In genomic region chr6:31561948-31562347, GRCm38 (mm10) we compare ENCODE assay signal across 8 mouse cellular contexts. TPM values are rescaled to one million over a fixed set of nuclear protein-coding genes. Genes with fewer than 3 reads are reported as not detected.
A peak's percentile ranks its signal among the peaks of the same experiment; 100 is the strongest.
DNase-seq lines count a peak whose midpoint lies in the region; ATAC-seq and TF ChIP-seq lines count a peak whose summit lies in the region.
"Not testable (repeated sequence)": the region's sequence is repeated elsewhere in the genome, so short reads cannot be mapped to it uniquely, and the experiment has no call there.

No protein-coding gene starts in this region.

- not testable (repeated sequence) for H3K36me3 ChIP-seq in MEL (ENCODE audit: control insufficient read depth in 1 of 2, insufficient read depth in 2 of 2, low read length in 2 of 2); forebrain, embryonic 11.5 days (ENCODE audit: control insufficient read depth, insufficient read depth, low read length); heart, embryonic 12.5 days; hindbrain, embryonic 15.5 days; kidney, embryonic 16.5 days (ENCODE audit: insufficient read depth, low read length); liver, embryonic 14.5 days (replicated peaks; ENCODE audit: control insufficient read depth, insufficient read depth, low read depth); midbrain, embryonic 11.5 days (ENCODE audit: control insufficient read depth, insufficient read depth, low read length); neural tube, embryonic 15.5 days

- DNase-seq in MEL (ENCODE audit: low read depth, low spot score) = peak; percentile 25
- DNase-seq in forebrain, embryonic 11.5 days (ENCODE audit: low spot score); liver, embryonic 14.5 days (ENCODE audit: low read depth in 3 of 3, low spot score in 3 of 3); midbrain, embryonic 11.5 days (ENCODE audit: low spot score, missing footprints): not testable (repeated sequence)

- H3K9ac ChIP-seq in MEL (ENCODE audit: control insufficient read depth, low read depth, low read length, poor library complexity, severe bottlenecking); forebrain, embryonic 11.5 days (ENCODE audit: low read length); neural tube, embryonic 15.5 days (replicated peaks): not testable (repeated sequence)
- H3K9ac ChIP-seq in heart, embryonic 12.5 days = peak overlapping the region; percentile 81
- peak overlapping the region; percentile 60; the same call in 1 of the 2 replicates for H3K9ac ChIP-seq in hindbrain, embryonic 15.5 days
- peak overlapping the region; percentile 76 for H3K9ac ChIP-seq in kidney, embryonic 16.5 days (replicated peaks; ENCODE audit: low read length)
- peak overlapping the region; percentile 72 for H3K9ac ChIP-seq in liver, embryonic 14.5 days (replicated peaks)
- H3K9ac ChIP-seq in midbrain, embryonic 11.5 days (ENCODE audit: low read length) = peak overlapping the region; percentile 80; the same call in 1 of the 2 replicates

- not testable (repeated sequence) for H3K9me3 ChIP-seq in MEL (replicated peaks; ENCODE audit: insufficient read depth, low read length); forebrain, embryonic 11.5 days (ENCODE audit: control insufficient read depth, low read length); heart, embryonic 12.5 days (replicated peaks); hindbrain, embryonic 15.5 days; kidney, embryonic 16.5 days (ENCODE audit: low read length); liver, embryonic 14.5 days (ENCODE audit: control insufficient read depth, low read length); midbrain, embryonic 11.5 days (ENCODE audit: control insufficient read depth, low read length); neural tube, embryonic 15.5 days (replicated peaks)

- not testable (repeated sequence) for ATAC-seq in forebrain, embryonic 11.5 days (replicated peaks; ENCODE audit: low FRiP score); heart, embryonic 12.5 days (ENCODE audit: insufficient number of reproducible peaks, low FRiP score); hindbrain, embryonic 15.5 days (ENCODE audit: low FRiP score, low read depth); kidney, embryonic 16.5 days (ENCODE audit: low FRiP score, low TSS enrichment); liver, embryonic 14.5 days (ENCODE audit: insufficient read depth); midbrain, embryonic 11.5 days (ENCODE audit: low FRiP score); neural tube, embryonic 15.5 days (ENCODE audit: low FRiP score)

- H3K27ac ChIP-seq in MEL (ENCODE audit: control insufficient read depth, low read depth, low read length); forebrain, embryonic 11.5 days (ENCODE audit: low read depth, low read length); heart, embryonic 12.5 days (ENCODE audit: poor library complexity, severe bottlenecking); hindbrain, embryonic 15.5 days (replicated peaks); liver, embryonic 14.5 days; midbrain, embryonic 11.5 days (ENCODE audit: low read depth, low read length); neural tube, embryonic 15.5 days (replicated peaks): not testable (repeated sequence)
- H3K27ac ChIP-seq in kidney, embryonic 16.5 days (ENCODE audit: low read length) = 0 out of 2 replicates have a peak overlapping the region, but pooled peaks have one; percentile 41

- not testable (repeated sequence) for TF ChIP-seq POLR2A in MEL (IDR thresholded peaks at IDR 0.05; ENCODE audit: control insufficient read depth in 1 of 2, insufficient read depth in 1 of 2, low read depth in 1 of 2, low read length in 2 of 2, poor library complexity in 1 of 2)

- TF ChIP-seq EP300 in MEL (IDR thresholded peaks at IDR 0.05; ENCODE audit: low read depth in 1 of 2, low read length in 2 of 2); liver, embryonic 14.5 days (IDR thresholded peaks at IDR 0.05; ENCODE audit: low read depth): not testable (repeated sequence)

- peaks cover 0 to 10% of the 10 kb centered on the region in 2 experiments; a peak in 2 of 4 replicates for H3K4me1 ChIP-seq in MEL (ENCODE audit: control insufficient read depth in 1 of 2, insufficient read depth in 2 of 2, low read length in 2 of 2)
- peaks cover 16% of the 10 kb centered on the region; the same call in 1 of the 2 replicates for H3K4me1 ChIP-seq in forebrain, embryonic 11.5 days (replicated peaks; ENCODE audit: control insufficient read depth, insufficient read depth, low read length)
- H3K4me1 ChIP-seq in heart, embryonic 12.5 days (replicated peaks) = peaks cover 34% of the 10 kb centered on the region
- peaks cover 49% of the 10 kb centered on the region for H3K4me1 ChIP-seq in hindbrain, embryonic 15.5 days (replicated peaks)
- H3K4me1 ChIP-seq in kidney, embryonic 16.5 days (ENCODE audit: insufficient read depth, low read length) = peaks cover 14% of the 10 kb centered on the region; the same call in 1 of the 2 replicates
- H3K4me1 ChIP-seq in liver, embryonic 14.5 days (replicated peaks; ENCODE audit: control insufficient read depth in 2 of 2, insufficient read depth in 2 of 2, low read length in 1 of 2) = peaks cover 10 to 35% of the 10 kb centered on the region in 2 experiments
- peaks cover 29% of the 10 kb centered on the region for H3K4me1 ChIP-seq in midbrain, embryonic 11.5 days (ENCODE audit: control insufficient read depth, insufficient read depth, low read length)
- peaks cover 47% of the 10 kb centered on the region for H3K4me1 ChIP-seq in neural tube, embryonic 15.5 days

- H3K79me2 ChIP-seq in MEL (ENCODE audit: control insufficient read depth, insufficient read depth, low read length, poor library complexity) = peaks cover 13% of the 10 kb centered on the region

- not testable (repeated sequence) for H3K27me3 ChIP-seq in MEL (ENCODE audit: control insufficient read depth in 1 of 2, insufficient read depth in 2 of 2, low read length in 2 of 2); forebrain, embryonic 11.5 days (ENCODE audit: control insufficient read depth, insufficient read depth, low read length); heart, embryonic 12.5 days (replicated peaks); hindbrain, embryonic 15.5 days; liver, embryonic 14.5 days (ENCODE audit: control insufficient read depth, insufficient read depth, low read length); midbrain, embryonic 11.5 days (ENCODE audit: control insufficient read depth, insufficient read depth, low read length); neural tube, embryonic 15.5 days (replicated peaks)
- H3K27me3 ChIP-seq in kidney, embryonic 16.5 days (ENCODE audit: insufficient read depth, low read length) = peaks cover 77% of the 10 kb centered on the region

- TF ChIP-seq CTCF in MEL (IDR thresholded peaks at IDR 0.05 in 2 of 3, conservative IDR thresholded peaks at IDR 0.05 in 1 of 3; ENCODE audit: control insufficient read depth in 1 of 3, insufficient read depth in 1 of 3, low read depth in 2 of 3, low read length in 3 of 3, poor library complexity in 1 of 3, severe bottlenecking in 1 of 3); liver, embryonic 14.5 days (IDR thresholded peaks at IDR 0.05; ENCODE audit: low read depth): not testable (repeated sequence)

- peak overlapping the region; percentile 90; the same call in 1 of the 2 replicates for H3K4me2 ChIP-seq in forebrain, embryonic 11.5 days (ENCODE audit: low read depth, low read length, severe bottlenecking)
- H3K4me2 ChIP-seq in heart, embryonic 12.5 days = peak overlapping the region; percentile 97
- peak overlapping the region; percentile 73 for H3K4me2 ChIP-seq in hindbrain, embryonic 15.5 days
- peak overlapping the region; percentile 92 for H3K4me2 ChIP-seq in kidney, embryonic 16.5 days (replicated peaks; ENCODE audit: low read depth, low read length)
- peak overlapping the region; percentile 98 for H3K4me2 ChIP-seq in liver, embryonic 14.5 days (ENCODE audit: low read depth)
- H3K4me2 ChIP-seq in midbrain, embryonic 11.5 days = peak overlapping the region; percentile 94
- peak overlapping the region; percentile 96 for H3K4me2 ChIP-seq in neural tube, embryonic 15.5 days

- WGBS in forebrain, embryonic 11.5 days = 53% methylated on average over 3 of the region's 3 CpGs
- 40% methylated on average over 3 of the region's 3 CpGs for WGBS in heart, embryonic 12.5 days
- 49% methylated on average over 3 of the region's 3 CpGs for WGBS in hindbrain, embryonic 15.5 days
- WGBS in kidney, embryonic 16.5 days = 50% methylated on average over 3 of the region's 3 CpGs
- WGBS in liver, embryonic 14.5 days (ENCODE audit: insufficient replicate concordance) = 49% methylated on average over 3 of the region's 3 CpGs
- 40% methylated on average over 3 of the region's 3 CpGs for WGBS in midbrain, embryonic 11.5 days
- 67% methylated on average over 3 of the region's 3 CpGs for WGBS in neural tube, embryonic 15.5 days

- not testable (repeated sequence) for TF ChIP-seq RAD21 in MEL (IDR thresholded peaks at IDR 0.05; ENCODE audit: low read depth, low read length)

- not testable (repeated sequence) for H3K4me3 ChIP-seq in MEL (ENCODE audit: control insufficient read depth in 1 of 2, insufficient read depth in 1 of 2, low read depth in 2 of 2, low read length in 2 of 2)
- peak overlapping the region; percentile 69 for H3K4me3 ChIP-seq in forebrain, embryonic 11.5 days (ENCODE audit: low read depth, low read length)
- peak overlapping the region; percentile 60 for H3K4me3 ChIP-seq in heart, embryonic 12.5 days
- H3K4me3 ChIP-seq in hindbrain, embryonic 15.5 days = peak overlapping the region; percentile 57
- H3K4me3 ChIP-seq in kidney, embryonic 16.5 days (ENCODE audit: low read length) = peak overlapping the region; percentile 69
- peak overlapping the region; percentile 65 to 77 for H3K4me3 ChIP-seq in liver, embryonic 14.5 days (ENCODE audit: insufficient read depth in 1 of 2, low read depth in 2 of 2, low read length in 2 of 2)
- peak overlapping the region; percentile 70 for H3K4me3 ChIP-seq in midbrain, embryonic 11.5 days (ENCODE audit: low read depth, low read length)
- peak overlapping the region; percentile 83 for H3K4me3 ChIP-seq in neural tube, embryonic 15.5 days (replicated peaks)

RNA-seq across cellular contexts. Expression of gene Podxl, which starts 1.8 kb away (rescaled TPM):
- total RNA-seq in MEL (2012; rRNA removed) = 14.2 and 19.1 TPM in 2 replicates
- 10 to 100 TPM in 1 of 2 experiments, not detected in 1; 40.8 TPM for polyA plus RNA-seq in MEL (2012; ENCODE audit: insufficient read depth in 1 of 2, insufficient read length in 2 of 2, low read depth in 1 of 2, low replicate concordance in 2 of 2, missing spikeins in 1 of 2)
- 11.7 and 13.7 TPM in 2 replicates for polyA plus RNA-seq in forebrain, embryonic 11.5 days (2014; fragmentation: Nextera tagmentation; extraction: Ambion mirVana)
- polyA plus RNA-seq in heart, embryonic 12.5 days (2016; fragmentation: Nextera tagmentation; extraction: Ambion mirVana) = 27.9 and 29.2 TPM in 2 replicates
- polyA plus RNA-seq in hindbrain, embryonic 15.5 days (2015; fragmentation: Nextera tagmentation; extraction: Ambion mirVana) = 9.8 and 13.4 TPM in 2 replicates
- 76.8 and 80.4 TPM in 2 replicates for polyA plus RNA-seq in kidney, embryonic 16.5 days (2015; fragmentation: Nextera tagmentation; extraction: Ambion mirVana)
- 8.1 and 8.2 TPM in 2 replicates for polyA plus RNA-seq in liver, embryonic 14.5 days (2012; rRNA removed)
- polyA plus RNA-seq in liver, embryonic 14.5 days (2014; fragmentation: Nextera tagmentation; extraction: Ambion mirVana) = 5.0 and 6.0 TPM in 2 replicates
- polyA plus RNA-seq in midbrain, embryonic 11.5 days (2014; fragmentation: Nextera tagmentation; extraction: Ambion mirVana) = 10.8 and 13.2 TPM in 2 replicates
- polyA plus RNA-seq in neural tube, embryonic 15.5 days (2015; fragmentation: Nextera tagmentation; extraction: Ambion mirVana) = 9.2 and 13.1 TPM in 2 replicates
